Mouse (Mus musculus) R1 (cell line): ENCODE measurements around the gene Mreg.
A peak's percentile ranks its signal among the peaks of the same experiment; 100 is the strongest.

Source experiments
- DNase-seq: peaks from one replicate; pipeline ENCODE4 v3.0.0-alpha.2; 2018; ENCODE audit warnings: low read depth, low spot score

The Mreg gene

GRCm38 (mm10) chr1:72196626-72197359, 15.3 kb downstream of the Mreg start:
- DNase-seq = no peak

GRCm38 (mm10) chr1:72196123-72196522, 16.0 kb downstream of the Mreg start:
- no peak for DNase-seq

- no peak for DNase-seq
Measured at GRCm38 (mm10) chr1:72191449-72191848, 20.7 kb downstream of the Mreg start.

DNA sequence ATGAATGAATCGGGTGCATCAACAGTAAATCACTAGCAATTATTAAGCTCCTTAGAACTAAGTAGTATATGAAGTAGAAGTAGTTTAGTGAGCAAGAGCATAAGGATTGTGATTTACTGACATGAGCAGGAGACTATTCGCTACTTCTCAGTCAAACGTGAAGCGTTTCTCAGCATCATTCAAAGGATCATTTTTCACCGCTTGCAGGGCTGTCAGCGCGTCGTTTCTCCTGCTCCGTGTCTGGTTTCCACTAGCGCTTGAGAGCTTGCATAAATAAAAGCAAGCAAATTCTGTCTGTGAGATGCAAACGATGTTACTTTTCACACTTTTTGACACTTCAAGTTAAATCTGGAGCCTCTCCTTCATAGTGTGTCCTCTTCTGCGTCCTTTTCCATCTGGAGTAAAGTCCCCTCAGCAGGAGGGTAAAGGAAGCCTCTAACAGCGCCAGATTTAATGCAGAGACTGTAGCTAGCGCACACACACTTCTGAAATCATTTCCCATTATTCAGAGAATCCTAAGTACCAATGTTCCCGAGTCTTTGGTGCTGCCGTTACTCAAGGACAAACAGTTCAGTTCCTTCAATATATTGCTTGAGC, 23.9 kb downstream of the Mreg start:
- no peak for DNase-seq

DNA sequence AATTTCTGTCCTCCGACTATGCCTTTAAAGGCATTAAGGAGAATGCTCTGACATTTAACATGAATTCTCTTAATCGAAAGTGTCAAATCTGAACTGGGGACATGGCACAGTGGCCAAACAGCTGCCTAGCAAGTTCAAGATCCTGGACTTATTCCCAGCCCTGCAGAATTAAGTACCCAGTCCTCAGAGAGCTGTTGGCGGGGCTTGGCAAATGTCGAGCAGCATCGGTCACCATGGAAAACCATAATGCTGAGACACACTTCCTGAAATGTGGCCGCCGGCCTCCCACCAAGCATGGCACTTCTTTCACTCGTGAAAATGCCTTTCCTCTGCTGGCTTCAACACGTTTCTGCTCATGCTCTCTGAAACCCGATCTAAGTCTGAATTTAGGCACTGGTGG, 24.6 kb downstream of the Mreg start:
- DNase-seq = no peak

- DNase-seq = peak; percentile 63
Measured at GRCm38 (mm10) chr1:72186151-72186550, 26.0 kb downstream of the Mreg start.

GRCm38 (mm10) chr1:72183554-72183953, 28.6 kb downstream of the Mreg start:
- peak; percentile 56 for DNase-seq

DNA sequence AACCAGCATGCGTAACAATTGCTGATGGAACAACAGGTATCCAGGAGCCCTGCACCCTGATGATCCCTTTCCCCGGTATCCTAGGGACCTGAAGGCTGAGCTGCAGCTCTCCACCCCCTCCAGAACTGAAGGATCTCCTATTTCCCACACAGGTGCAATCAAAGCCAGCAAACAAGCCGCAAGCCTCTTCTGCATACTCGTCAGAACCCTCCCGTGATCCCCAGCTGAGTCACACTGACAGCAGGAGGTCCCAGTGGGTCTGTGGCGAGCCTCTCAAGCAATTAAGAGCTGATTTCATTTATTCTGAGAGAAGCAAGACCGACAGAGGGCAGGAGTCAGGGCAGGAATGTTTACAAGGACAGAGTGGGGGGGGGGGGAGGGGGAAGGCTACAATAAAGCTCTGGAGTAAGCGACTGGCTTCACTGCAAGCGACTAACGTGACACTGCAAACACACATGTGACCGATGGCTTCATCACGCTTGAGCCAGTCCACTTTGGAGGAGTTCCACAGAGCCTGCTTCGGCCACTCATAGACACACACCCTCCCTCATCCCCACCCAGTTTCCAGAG, 29.1 kb downstream of the Mreg start:
- DNase-seq = peak; percentile 87

- DNase-seq = no peak
Measured at GRCm38 (mm10) chr1:72179947-72180346, 32.2 kb downstream of the Mreg start.

- no peak for DNase-seq
Measured at GRCm38 (mm10) chr1:72176239-72176638, 35.9 kb downstream of the Mreg start.

- no peak for DNase-seq
Measured at GRCm38 (mm10) chr1:72174183-72174582, 37.9 kb downstream of the Mreg start.

DNA sequence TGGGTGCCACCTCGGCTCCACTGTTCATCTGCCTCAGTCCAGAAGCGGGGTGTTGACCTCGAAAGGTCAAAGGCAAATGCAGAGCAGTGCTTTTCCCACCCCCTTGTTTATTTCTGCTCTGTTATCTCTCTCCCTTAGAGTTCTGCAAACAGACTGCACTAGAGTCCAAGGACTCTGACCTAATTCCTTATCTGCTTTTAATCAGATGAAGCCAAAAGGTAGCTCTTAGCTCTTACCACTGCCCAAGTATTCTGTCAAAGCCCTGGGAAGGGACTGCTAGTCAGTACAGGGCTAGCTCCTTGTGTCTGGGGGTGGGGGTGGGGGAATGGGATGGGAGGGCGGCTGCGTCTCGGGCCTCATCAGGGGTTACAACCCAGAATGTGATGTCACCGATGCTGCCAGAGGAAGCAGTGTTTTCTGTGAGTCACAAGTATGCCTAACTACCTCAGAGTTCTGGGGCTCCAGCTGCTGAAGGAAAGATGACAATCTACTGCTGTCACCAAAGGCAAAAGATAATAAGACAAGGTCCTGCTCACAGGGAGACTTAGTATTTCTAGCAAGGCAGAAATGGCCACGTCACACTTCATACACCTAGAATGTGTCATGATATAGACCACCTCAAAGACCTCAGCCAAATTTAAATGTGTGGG, 38.6 kb downstream of the Mreg start:
- DNase-seq = peak; percentile 59

GRCm38 (mm10) chr1:72172788-72173187, 39.3 kb downstream of the Mreg start:
- DNase-seq = peak; percentile 92

DNA sequence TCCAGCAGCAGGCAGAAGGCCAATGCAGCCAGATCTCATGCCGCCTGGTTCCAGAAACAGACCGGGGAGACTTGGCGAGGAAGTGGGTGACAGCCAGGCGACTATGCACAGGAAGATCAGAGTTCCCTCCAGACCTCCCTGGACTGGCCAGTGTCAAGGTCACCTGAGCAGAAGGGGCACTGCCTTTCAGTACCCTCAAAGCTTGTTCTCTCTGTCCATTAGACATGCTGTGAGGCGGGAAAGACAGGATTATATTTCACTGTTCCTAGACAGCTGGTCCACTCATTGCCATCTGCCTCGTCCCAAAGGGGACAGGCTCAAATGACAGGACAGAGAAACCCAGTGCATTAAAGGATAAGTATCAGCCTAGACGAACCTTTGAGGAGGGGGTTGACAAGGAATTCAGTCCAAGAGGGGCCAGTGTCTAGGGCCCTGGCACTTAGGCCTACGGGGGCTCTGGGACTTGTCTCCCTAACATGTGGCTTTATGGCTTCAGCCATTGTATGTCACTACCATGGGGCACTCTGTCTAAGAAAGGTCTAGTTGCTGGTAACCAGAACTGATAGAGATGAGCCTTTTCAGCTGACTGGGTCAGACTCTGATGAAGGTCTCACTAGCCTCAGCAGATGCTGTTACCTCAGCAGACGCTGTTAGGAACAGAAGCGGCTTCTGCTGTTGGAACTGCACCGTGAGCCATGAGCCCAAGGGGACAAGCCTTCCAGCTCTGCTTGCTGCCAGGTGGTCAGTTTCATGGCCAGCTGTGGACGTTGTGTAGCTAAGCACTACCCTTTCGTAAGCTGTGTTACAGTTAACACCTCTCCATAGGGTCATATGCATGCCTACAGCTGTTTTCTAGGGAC, 40.9 kb downstream of the Mreg start:
- no peak for DNase-seq

- DNase-seq = peak; percentile 85
Measured at GRCm38 (mm10) chr1:72167024-72167423, 45.1 kb downstream of the Mreg start.

DNA sequence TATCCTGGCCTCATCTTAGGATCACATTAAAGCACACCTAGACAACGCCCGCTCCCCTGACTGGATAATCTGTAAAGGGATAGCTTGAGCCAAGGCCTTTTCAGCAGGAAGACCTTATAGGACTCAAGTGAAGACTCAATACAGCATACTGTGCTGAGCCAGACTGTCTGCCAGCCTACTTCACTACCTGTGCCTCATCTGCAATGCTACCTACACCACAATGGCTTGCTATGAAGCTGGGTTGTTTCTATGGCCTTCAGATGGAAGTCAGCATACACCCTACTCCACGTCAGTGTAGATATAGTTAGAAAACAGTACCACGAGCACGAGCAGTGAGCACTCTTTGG, 45.7 kb downstream of the Mreg start:
- no peak for DNase-seq

DNA sequence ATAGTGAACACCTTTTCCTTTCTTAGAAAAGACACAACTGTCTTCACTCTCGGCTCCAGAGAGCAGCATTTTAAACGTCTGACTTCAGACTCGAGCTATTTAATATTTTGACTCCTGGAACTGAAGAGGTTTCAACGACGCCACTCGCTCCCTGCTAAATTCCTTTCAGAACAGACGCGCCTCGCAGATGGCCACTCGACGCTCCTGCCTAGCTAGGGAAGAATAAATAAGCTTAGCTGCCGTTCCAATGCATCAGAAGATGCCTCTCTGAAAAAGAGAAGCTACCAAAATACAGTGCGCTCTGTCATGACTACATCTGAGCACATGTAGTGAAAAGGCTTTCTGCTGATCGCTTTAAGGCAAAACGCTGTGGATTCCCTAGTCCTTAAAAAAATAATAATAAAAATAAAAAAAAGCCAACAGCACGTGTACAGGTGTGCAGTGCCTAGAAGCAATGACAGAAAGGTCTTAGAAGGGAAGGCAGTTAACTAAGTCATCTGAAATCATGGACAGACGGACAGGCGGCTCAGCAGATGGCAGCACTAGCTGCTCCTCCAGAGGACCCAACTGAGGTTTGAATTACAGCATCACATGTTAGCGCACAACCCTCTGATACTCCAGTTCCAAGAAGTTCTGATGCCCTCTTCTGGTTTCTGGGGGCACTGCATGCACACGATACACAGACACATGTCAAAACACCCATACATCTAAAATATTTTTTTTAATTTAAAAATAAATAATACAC, 46.2 kb downstream of the Mreg start:
- peak; percentile 90 for DNase-seq

GRCm38 (mm10) chr1:72160321-72160720, 51.8 kb downstream of the Mreg start:
- DNase-seq = no peak

GRCm38 (mm10) chr1:72145041-72145440, 67.1 kb downstream of the Mreg start:
- DNase-seq = no peak

- no peak for DNase-seq
Measured at GRCm38 (mm10) chr1:72144426-72144825, 67.7 kb downstream of the Mreg start.

- peak; percentile 89 for DNase-seq
Measured at GRCm38 (mm10) chr1:72141893-72142480, 70.1 kb downstream of the Mreg start.
